Mouse (Mus musculus): ENCODE data around the gene Gm3187.
"Not testable (repeated sequence)": the region's sequence is repeated elsewhere in the genome, so short reads cannot be mapped to it uniquely, and the experiment has no call there.

Gene Gm3187

DNA sequence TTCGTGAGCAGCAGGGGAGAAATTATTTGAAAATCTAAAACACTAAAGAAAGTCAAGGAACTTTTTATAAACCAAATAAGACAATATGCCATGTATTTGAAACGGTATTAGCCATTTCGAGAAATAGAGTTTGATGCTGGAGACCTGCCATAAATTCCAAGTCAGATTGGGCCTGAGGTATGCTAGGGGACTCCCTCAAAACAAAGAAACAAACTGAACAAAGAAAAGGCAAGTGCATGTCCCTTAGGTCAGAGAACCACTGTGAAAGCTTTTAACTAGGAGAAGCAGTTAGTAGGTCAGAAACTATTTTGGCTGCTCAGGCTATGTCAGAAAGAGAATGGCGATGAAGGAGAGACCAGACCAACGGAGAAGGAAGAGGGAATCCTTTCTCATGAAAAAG lies at the start of gene Gm3187:
Gm3187 (plus strand) TSS at position 301 of the 400 bp plus-strand sequence.
- not testable (repeated sequence) for DNase-seq (ENCODE audit: low read depth)

DNA sequence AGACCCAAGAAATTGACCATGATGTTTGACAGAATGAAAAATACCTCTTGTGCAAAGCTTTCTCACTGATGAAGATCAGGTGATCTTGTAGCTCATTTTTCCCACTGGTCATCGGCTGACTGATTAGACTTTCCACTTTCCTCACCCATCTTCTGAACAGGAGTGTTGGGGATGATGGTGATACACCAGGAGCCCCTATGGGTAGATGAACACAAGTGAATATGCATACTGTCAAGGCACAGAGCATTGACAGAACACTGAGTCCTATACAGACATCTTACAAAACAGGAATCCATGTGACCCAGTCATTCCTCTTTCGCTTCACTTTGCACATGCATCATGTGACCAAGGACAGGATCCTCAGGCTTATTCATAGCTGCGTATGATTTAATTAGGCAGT lies 28.6 kb upstream of the Gm3187 start, which contains the start of gene Gm3194:
Gm3194 (minus strand) TSS at position 101 of the 400 bp plus-strand sequence.
- not testable (repeated sequence) for DNase-seq (ENCODE audit: low read depth)

DNA sequence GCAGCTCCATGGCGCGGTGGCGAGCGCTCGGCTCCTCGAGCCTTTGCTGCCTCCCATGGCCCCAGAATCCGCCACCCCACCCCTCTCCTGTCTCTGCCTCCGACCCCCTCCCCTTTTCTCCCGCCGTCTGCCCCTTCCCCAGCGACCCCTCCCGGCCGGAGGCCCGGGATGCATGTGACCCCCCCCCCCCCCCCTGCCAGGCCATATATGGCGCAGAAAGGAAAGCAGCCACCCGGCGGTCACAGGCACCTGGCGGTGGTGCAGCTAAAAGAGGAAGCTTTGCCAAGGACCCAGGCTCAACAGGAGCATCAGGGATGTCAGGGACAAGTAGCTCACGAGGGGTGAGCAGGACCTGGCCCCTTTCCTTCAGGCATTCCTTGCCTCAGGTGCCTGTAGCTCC lies 23.5 kb upstream of the Gm3187 start:
- not testable (repeated sequence) for DNase-seq (ENCODE audit: low read depth)

DNA sequence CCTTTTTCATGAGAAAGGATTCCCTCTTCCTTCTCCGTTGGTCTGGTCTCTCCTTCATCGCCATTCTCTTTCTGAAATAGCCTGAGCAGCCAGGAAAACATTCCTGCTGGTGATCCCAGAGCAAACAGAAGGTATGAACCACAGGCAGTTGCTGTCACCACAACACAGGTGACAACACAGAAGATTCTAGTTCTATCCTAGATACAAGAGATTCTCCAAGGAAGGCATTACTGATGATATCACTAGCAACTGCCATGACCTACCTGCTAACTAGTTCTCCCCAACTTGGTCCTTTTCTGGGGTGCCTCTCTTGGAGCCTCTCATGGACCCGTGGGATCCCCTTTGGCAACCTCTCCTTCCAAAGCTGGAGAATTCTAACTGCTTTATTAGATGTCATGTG lies 6.3 kb upstream of the Gm3187 start, which contains the start of gene Gm8246:
Gm8246 (minus strand) TSS at position 101 of the 400 bp plus-strand sequence.
- DNase-seq (ENCODE audit: low read depth), result not testable (repeated sequence)

DNA sequence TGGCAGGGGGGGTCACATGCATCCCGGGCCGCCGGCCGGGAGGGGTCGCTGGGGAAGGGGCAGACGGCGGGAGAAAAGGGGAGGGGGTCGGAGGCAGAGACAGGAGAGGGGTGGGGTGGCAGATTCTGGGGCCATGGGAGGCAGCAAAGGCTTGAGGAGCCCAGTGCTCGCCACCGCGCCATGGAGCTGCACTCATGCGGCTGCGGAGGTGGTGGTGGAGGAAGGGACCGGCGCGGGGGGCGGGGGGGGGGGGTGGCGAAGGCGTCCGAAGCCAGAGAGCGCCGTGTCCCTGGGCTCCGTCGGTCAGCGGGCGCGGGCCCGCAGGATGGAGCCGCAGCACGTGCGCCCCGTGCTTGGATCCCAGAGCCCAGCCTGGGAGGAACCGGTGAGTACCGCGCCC lies 17.4 kb downstream of the Gm3187 start, which contains the start of gene Gm3488:
Gm3488 (plus strand) TSS at position 301 of the 400 bp plus-strand sequence.
- DNase-seq (ENCODE audit: low read depth), result not testable (repeated sequence)

DNA sequence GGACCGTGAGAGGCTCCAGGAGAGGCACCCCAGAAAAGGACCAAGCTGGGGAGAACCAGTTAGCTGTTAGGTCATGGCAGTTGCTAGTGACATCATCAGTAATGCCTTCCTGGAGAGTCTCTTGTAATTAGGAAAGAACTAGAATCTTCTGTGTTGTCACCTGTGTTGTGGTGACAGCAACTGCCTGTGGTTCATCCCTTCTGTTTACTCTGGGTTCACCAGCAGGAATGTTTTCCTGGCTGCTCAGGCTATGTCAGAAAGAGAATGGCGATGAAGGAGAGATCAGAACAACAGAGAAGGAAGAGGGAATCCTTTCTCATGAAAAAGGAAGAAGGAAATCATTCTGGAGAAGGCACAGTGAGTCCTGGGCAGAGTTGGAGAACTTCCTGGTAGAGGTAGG lies 54.2 kb downstream of the Gm3187 start, which contains the start of gene Gm3532:
Gm3532 (plus strand) TSS at position 301 of the 400 bp plus-strand sequence.
- DNase-seq (ENCODE audit: low read depth), result not testable (repeated sequence)
